Mouse (Mus musculus) neural tube, embryonic 13.5 days (tissue): ENCODE measurements around the gene Uhrf1bp1. TPM values are rescaled to one million over a fixed set of nuclear protein-coding genes. Genes with fewer than 3 reads are reported as not detected.

Experiments
- ATAC-seq: fragments of 200-750 bp; cut with Nextera tagmentation; 2 replicates; pipeline ENCODE4 v1.8.0; 2017; ENCODE audit warnings: low read depth, mild to moderate bottlenecking, moderate TSS enrichment, moderate library complexity
- H3K27ac ChIP-seq: fragments of 300-500 bp; sonication (generic); replicated peaks from 2 replicates; pipeline ENCODE4 v1.5.1; 2015; ENCODE audit warnings: moderate library complexity, mild to moderate bottlenecking, inconsistent platforms
- H3K27me3 ChIP-seq: fragments of 300-500 bp; sonication (generic); 2 replicates; pipeline ENCODE4 v1.6.1; 2015; ENCODE audit warnings: mild to moderate bottlenecking, inconsistent platforms
- H3K36me3 ChIP-seq: fragments of 300-500 bp; sonication (generic); 2 replicates; pipeline ENCODE4 v1.6.1; 2015; ENCODE audit warnings: mild to moderate bottlenecking, inconsistent platforms
- H3K4me1 ChIP-seq: fragments of 300-500 bp; sonication (generic); replicated peaks from 2 replicates; pipeline ENCODE4 v1.6.1; 2015; ENCODE audit warnings: inconsistent platforms
- H3K4me2 ChIP-seq: fragments of 300-500 bp; sonication (generic); 2 replicates; pipeline ENCODE4 v1.6.1; 2015; ENCODE audit warnings: inconsistent platforms, mild to moderate bottlenecking, moderate library complexity
- H3K4me3 ChIP-seq: fragments of 300-500 bp; sonication (generic); 2 replicates; pipeline ENCODE4 v1.5.1; 2015; ENCODE audit warnings: mild to moderate bottlenecking, inconsistent platforms
- H3K9ac ChIP-seq: fragments of 300-500 bp; sonication (generic); 2 replicates; pipeline ENCODE4 v1.6.1; 2015; ENCODE audit warnings: moderate library complexity, mild to moderate bottlenecking, inconsistent platforms
- H3K9me3 ChIP-seq: fragments of 300-500 bp; sonication (generic); 2 replicates; pipeline ENCODE4 v1.6.1; 2016; ENCODE audit warnings: inconsistent platforms
- WGBS: fragments of 180-500 bp; shearing (Covaris S2); methylation state at CpG from one replicate; pipeline ENCODE4 v1.1.7; 2015; 5-methylcytosine and 5-hydroxymethylcytosine counted together
- polyA plus RNA-seq: library from polyadenylated mRNA; unstranded; fragments of >200 nt; fragmentation: Nextera tagmentation; extraction: Ambion mirVana; gene quantifications from 2 replicates; pipeline ENCODE4 v1.2.1, GENCODE M21; 2015

The Uhrf1bp1 gene
- polyA plus RNA-seq, 1 experiment from 2014 or later: 6.0 TPM

- Histone ChIP-seq H3K9ac (no peak overlapping the region), H3K27me3 (no peaks in the 10 kb centered on the region), H3K4me2 (no peak overlapping the region), H3K36me3 (peaks cover 7% of the 10 kb centered on the region; the same call in 1 of the 2 replicates), H3K9me3 (no peaks in the 10 kb centered on the region), H3K4me3 (no peak overlapping the region), H3K27ac (no peak overlapping the region), H3K4me1 (peaks cover 25% of the 10 kb centered on the region)
- ATAC-seq: no peak
- 84% methylated on average over 4 of the region's 4 CpGs for WGBS
Observed at GRCm38 (mm10) chr17:27925054-27925453, 68.8 kb downstream of the Uhrf1bp1 start.

GRCm38 (mm10) chr17:27925504-27925903 lies 69.3 kb downstream of the Uhrf1bp1 start:
- Histone ChIP-seq H3K27ac (no peak overlapping the region), H3K36me3 (peaks cover 7% of the 10 kb centered on the region; the same call in 1 of the 2 replicates), H3K9ac (no peak overlapping the region), H3K4me2 (no peak overlapping the region), H3K4me3 (no peak overlapping the region), H3K9me3 (no peaks in the 10 kb centered on the region), H3K27me3 (no peaks in the 10 kb centered on the region), H3K4me1 (peaks cover 25% of the 10 kb centered on the region)
- ATAC-seq: no peak
- 80% methylated on average over 7 of the region's 7 CpGs for WGBS

GRCm38 (mm10) chr17:27930291-27930690 lies 74.0 kb downstream of the Uhrf1bp1 start:
- H3K36me3 ChIP-seq: peaks cover 7% of the 10 kb centered on the region; the same call in 1 of the 2 replicates
- H3K9ac ChIP-seq: no peak overlapping the region
- H3K4me1 ChIP-seq: no peaks in the 10 kb centered on the region; the same call in 1 of the 2 replicates
- H3K4me2 ChIP-seq: no peak overlapping the region
- H3K27ac ChIP-seq: no peak overlapping the region
- ATAC-seq: no peak
- no peaks in the 10 kb centered on the region for H3K9me3 ChIP-seq
- H3K27me3 ChIP-seq: no peaks in the 10 kb centered on the region
- WGBS: 92% methylated on average over 5 of the region's 5 CpGs
- H3K4me3 ChIP-seq: no peak overlapping the region

GRCm38 (mm10) chr17:27931826-27932225 lies 75.6 kb downstream of the Uhrf1bp1 start:
- Histone ChIP-seq H3K27ac (no peak overlapping the region), H3K4me3 (no peak overlapping the region), H3K9me3 (no peaks in the 10 kb centered on the region), H3K4me2 (no peak overlapping the region), H3K27me3 (no peaks in the 10 kb centered on the region), H3K9ac (no peak overlapping the region), H3K36me3 (peaks cover 7% of the 10 kb centered on the region; the same call in 1 of the 2 replicates), H3K4me1 (peaks cover 2% of the 10 kb centered on the region; the same call in 1 of the 2 replicates)
- WGBS: 83% methylated on average over 4 of the region's 4 CpGs
- ATAC-seq: no peak

- Histone ChIP-seq H3K4me3 (no peak overlapping the region), H3K27me3 (no peaks in the 10 kb centered on the region), H3K36me3 (no peaks in the 10 kb centered on the region), H3K9ac (no peak overlapping the region), H3K4me1 (peaks cover 26% of the 10 kb centered on the region), H3K4me2 (no peak overlapping the region), H3K27ac (no peak overlapping the region), H3K9me3 (no peaks in the 10 kb centered on the region)
- ATAC-seq: no peak
- WGBS: 92% methylated on average over 10 of the region's 10 CpGs
Observed at GRCm38 (mm10) chr17:27934136-27934910, 78.1 kb downstream of the Uhrf1bp1 start.

GRCm38 (mm10) chr17:27935091-27935490 lies 78.8 kb downstream of the Uhrf1bp1 start:
- Histone ChIP-seq H3K4me1 (peaks cover 32% of the 10 kb centered on the region), H3K4me3 (no peak overlapping the region), H3K4me2 (no peak overlapping the region), H3K27me3 (no peaks in the 10 kb centered on the region), H3K9me3 (no peaks in the 10 kb centered on the region), H3K36me3 (no peaks in the 10 kb centered on the region), H3K9ac (no peak overlapping the region), H3K27ac (no peak overlapping the region)
- 91% methylated on average over 3 of the region's 3 CpGs for WGBS
- ATAC-seq: no peak

DNA sequence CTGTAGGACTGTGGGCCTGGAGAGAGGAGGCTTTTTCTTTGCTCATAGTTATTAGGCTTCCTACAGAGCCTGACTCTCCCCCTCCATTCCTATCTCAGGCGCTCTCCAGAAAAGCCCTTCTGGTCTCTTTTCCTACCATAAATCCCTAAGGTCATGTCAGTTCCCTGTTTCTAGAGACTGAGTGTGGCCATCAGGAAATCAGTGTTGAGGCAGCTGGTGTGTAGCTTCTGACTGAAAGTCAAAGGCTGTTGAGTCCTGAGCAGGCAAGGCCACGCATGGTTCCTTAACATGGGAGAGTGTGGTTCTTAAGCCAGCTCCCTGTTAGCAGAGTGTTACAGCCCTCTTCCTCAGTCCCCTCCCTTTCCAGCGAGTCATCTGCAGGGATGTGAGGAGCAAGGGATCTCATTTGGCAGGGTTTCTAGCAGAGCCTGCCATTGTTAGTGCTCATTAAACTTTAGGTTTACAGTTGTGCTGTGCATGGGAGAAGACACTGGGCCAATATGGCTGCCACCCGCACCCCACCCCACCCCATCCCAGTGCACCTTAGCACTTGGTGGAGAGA lies 80.9 kb downstream of the Uhrf1bp1 start:
- Histone ChIP-seq H3K4me2 (no peak overlapping the region), H3K4me3 (no peak overlapping the region), H3K36me3 (no peaks in the 10 kb centered on the region), H3K9ac (no peak overlapping the region), H3K27me3 (no peaks in the 10 kb centered on the region), H3K4me1 (peaks cover 45% of the 10 kb centered on the region), H3K27ac (0 out of 2 replicates have a peak overlapping the region, but pooled peaks have one; percentile 9), H3K9me3 (no peaks in the 10 kb centered on the region)
- WGBS: 84% methylated on average over 4 of the region's 4 CpGs
- no peak for ATAC-seq

- no peak overlapping the region for H3K9ac ChIP-seq
- no peak overlapping the region for H3K27ac ChIP-seq
- no peaks in the 10 kb centered on the region for H3K9me3 ChIP-seq
- H3K4me2 ChIP-seq: no peak overlapping the region
- no peaks in the 10 kb centered on the region for H3K36me3 ChIP-seq
- 84% methylated on average over 12 of the region's 12 CpGs for WGBS
- peaks cover 45% of the 10 kb centered on the region for H3K4me1 ChIP-seq
- H3K27me3 ChIP-seq: no peaks in the 10 kb centered on the region
- no peak for ATAC-seq
- H3K4me3 ChIP-seq: no peak overlapping the region
Observed at GRCm38 (mm10) chr17:27938121-27938754, 82.0 kb downstream of the Uhrf1bp1 start.

- 76% methylated on average over 5 of the region's 5 CpGs for WGBS
- Histone ChIP-seq H3K4me3 (no peak overlapping the region), H3K9ac (no peak overlapping the region), H3K9me3 (no peaks in the 10 kb centered on the region), H3K4me2 (no peak overlapping the region), H3K27me3 (no peaks in the 10 kb centered on the region), H3K4me1 (peaks cover 45% of the 10 kb centered on the region), H3K36me3 (no peaks in the 10 kb centered on the region), H3K27ac (no peak overlapping the region)
- no peak for ATAC-seq
Observed at GRCm38 (mm10) chr17:27939028-27939427, 82.8 kb downstream of the Uhrf1bp1 start.

GRCm38 (mm10) chr17:27940352-27940751 lies 84.1 kb downstream of the Uhrf1bp1 start:
- no peak overlapping the region for H3K27ac ChIP-seq
- no peak for ATAC-seq

DNA sequence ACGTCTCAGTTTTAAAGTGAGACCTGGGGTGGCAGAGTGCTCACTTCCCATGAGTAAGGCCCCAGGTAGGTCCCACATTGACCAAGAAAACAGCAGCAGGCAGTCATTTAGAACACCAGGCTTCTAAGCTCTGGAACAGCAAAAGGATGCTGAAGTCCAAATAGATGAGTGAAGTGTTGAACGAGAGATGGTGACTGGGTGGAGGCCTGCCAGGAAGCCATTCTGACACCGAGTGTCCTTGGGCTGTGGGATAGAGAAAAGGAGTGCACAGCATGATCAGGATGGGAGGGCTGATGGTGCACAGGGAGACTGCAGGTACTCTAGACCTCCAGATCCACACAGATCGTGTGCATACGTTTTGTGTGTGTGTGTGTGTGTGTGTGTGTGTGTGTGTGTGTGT lies 84.9 kb downstream of the Uhrf1bp1 start:
- no peak for ATAC-seq
- H3K27me3 ChIP-seq: no peaks in the 10 kb centered on the region

More at GRCm38 (mm10) chr17:27940352-27940751, 84.1 kb downstream of the Uhrf1bp1 start:
- WGBS: 33% methylated on average over 4 of the region's 4 CpGs
- peaks cover 52% of the 10 kb centered on the region for H3K4me1 ChIP-seq
- no peaks in the 10 kb centered on the region for H3K36me3 ChIP-seq
- no peaks in the 10 kb centered on the region for H3K9me3 ChIP-seq
- no peaks in the 10 kb centered on the region for H3K27me3 ChIP-seq
- peak overlapping the region; percentile 35; the same call in 1 of the 2 replicates for H3K9ac ChIP-seq
- no peak overlapping the region for H3K4me3 ChIP-seq
- H3K4me2 ChIP-seq: no peak overlapping the region

GRCm38 (mm10) chr17:27941698-27942097 lies 85.5 kb downstream of the Uhrf1bp1 start:
- Histone ChIP-seq H3K27ac (no peak overlapping the region), H3K36me3 (no peaks in the 10 kb centered on the region), H3K4me1 (peaks cover 65% of the 10 kb centered on the region), H3K27me3 (no peaks in the 10 kb centered on the region), H3K9me3 (no peaks in the 10 kb centered on the region), H3K4me2 (no peak overlapping the region), H3K4me3 (no peak overlapping the region), H3K9ac (no peak overlapping the region; the same call in 1 of the 2 replicates)
- WGBS: 80% methylated on average over 2 of the region's 2 CpGs
- no peak for ATAC-seq

More for the DNA sequence above, 84.9 kb downstream of the Uhrf1bp1 start:
- Histone ChIP-seq H3K9ac (no peak overlapping the region), H3K4me3 (no peak overlapping the region), H3K4me2 (no peak overlapping the region), H3K36me3 (no peaks in the 10 kb centered on the region), H3K27ac (no peak overlapping the region), H3K9me3 (no peaks in the 10 kb centered on the region), H3K4me1 (peaks cover 61% of the 10 kb centered on the region)
- 84% methylated on average over 5 of the region's 5 CpGs for WGBS
